Mouse (Mus musculus): ENCODE results near the gene Gm49373. TPM values are rescaled to one million over a fixed set of nuclear protein-coding genes. Genes with fewer than 3 reads are reported as not detected.

Gm49373 gene
- polyA plus RNA-seq, 1 experiment from 2014 or later = 0.44 TPM

- H3K36me3 ChIP-seq (ENCODE audit: control insufficient read depth, insufficient read depth, low read length) = peaks cover 24% of the 10 kb centered on the region
- peak overlapping the region; percentile 80 for H3K4me2 ChIP-seq
- no peaks in the 10 kb centered on the region for H3K27me3 ChIP-seq (ENCODE audit: control insufficient read depth, insufficient read depth, low read length)
- H3K9ac ChIP-seq (ENCODE audit: low read depth, low read length) = peak overlapping the region; percentile 92
- no peak for ATAC-seq (replicated peaks; ENCODE audit: insufficient number of reproducible peaks, low FRiP score, low TSS enrichment)
- 100% methylated on average over 1 of the region's 1 CpGs for WGBS (ENCODE audit: insufficient replicate concordance)
- H3K4me1 ChIP-seq (ENCODE audit: control insufficient read depth, insufficient read depth, low read length) = peaks cover 14% of the 10 kb centered on the region
- peak overlapping the region; percentile 81 for H3K4me3 ChIP-seq (ENCODE audit: low read depth, low read length)
- H3K9me3 ChIP-seq (replicated peaks; ENCODE audit: control insufficient read depth, low read length) = no peaks in the 10 kb centered on the region
- H3K27ac ChIP-seq (ENCODE audit: low read depth, low read length) = no peak overlapping the region
These were observed 17.6 kb upstream of the Gm49373 start for GRCm38 (mm10) chr9:21090537-21090936.

GRCm38 (mm10) chr9:21083324-21083723, 10.4 kb upstream of the Gm49373 start:
- H3K4me3 ChIP-seq (ENCODE audit: low read depth, low read length) = no peak overlapping the region
- no peak overlapping the region for H3K9ac ChIP-seq (ENCODE audit: low read depth, low read length)
- WGBS (ENCODE audit: insufficient replicate concordance) = 83% methylated on average over 3 of the region's 3 CpGs
- no peak overlapping the region for H3K27ac ChIP-seq (ENCODE audit: low read depth, low read length)
- H3K4me1 ChIP-seq (ENCODE audit: control insufficient read depth, insufficient read depth, low read length) = no peaks in the 10 kb centered on the region
- no peaks in the 10 kb centered on the region for H3K9me3 ChIP-seq (replicated peaks; ENCODE audit: control insufficient read depth, low read length)
- no peaks in the 10 kb centered on the region for H3K27me3 ChIP-seq (ENCODE audit: control insufficient read depth, insufficient read depth, low read length)
- ATAC-seq (replicated peaks; ENCODE audit: insufficient number of reproducible peaks, low FRiP score, low TSS enrichment) = no peak
- peaks cover 72% of the 10 kb centered on the region for H3K36me3 ChIP-seq (ENCODE audit: control insufficient read depth, insufficient read depth, low read length)
- H3K4me2 ChIP-seq = no peak overlapping the region

GRCm38 (mm10) chr9:21081127-21081526, 8.2 kb upstream of the Gm49373 start:
- H3K4me2 ChIP-seq = no peak overlapping the region
- 87% methylated on average over 9 of the region's 9 CpGs for WGBS (ENCODE audit: insufficient replicate concordance)
- H3K4me3 ChIP-seq (ENCODE audit: low read depth, low read length) = no peak overlapping the region
- no peaks in the 10 kb centered on the region for H3K9me3 ChIP-seq (replicated peaks; ENCODE audit: control insufficient read depth, low read length)
- H3K27me3 ChIP-seq (ENCODE audit: control insufficient read depth, insufficient read depth, low read length) = no peaks in the 10 kb centered on the region
- H3K4me1 ChIP-seq (ENCODE audit: control insufficient read depth, insufficient read depth, low read length) = no peaks in the 10 kb centered on the region
- peaks cover 79% of the 10 kb centered on the region for H3K36me3 ChIP-seq (ENCODE audit: control insufficient read depth, insufficient read depth, low read length)
- H3K27ac ChIP-seq (ENCODE audit: low read depth, low read length) = no peak overlapping the region
- ATAC-seq (replicated peaks; ENCODE audit: insufficient number of reproducible peaks, low FRiP score, low TSS enrichment) = no peak
- no peak overlapping the region for H3K9ac ChIP-seq (ENCODE audit: low read depth, low read length)

GRCm38 (mm10) chr9:21075625-21076024, 2.7 kb upstream of the Gm49373 start:
- no peak overlapping the region for H3K9ac ChIP-seq (ENCODE audit: low read depth, low read length)
- H3K9me3 ChIP-seq (replicated peaks; ENCODE audit: control insufficient read depth, low read length) = no peaks in the 10 kb centered on the region
- no peak for ATAC-seq (replicated peaks; ENCODE audit: insufficient number of reproducible peaks, low FRiP score, low TSS enrichment)
- no peaks in the 10 kb centered on the region for H3K27me3 ChIP-seq (ENCODE audit: control insufficient read depth, insufficient read depth, low read length)
- 91% methylated on average over 3 of the region's 3 CpGs for WGBS (ENCODE audit: insufficient replicate concordance)
- H3K4me2 ChIP-seq = no peak overlapping the region
- H3K4me3 ChIP-seq (ENCODE audit: low read depth, low read length) = no peak overlapping the region
- peaks cover 50% of the 10 kb centered on the region for H3K36me3 ChIP-seq (ENCODE audit: control insufficient read depth, insufficient read depth, low read length)
- H3K27ac ChIP-seq (ENCODE audit: low read depth, low read length) = no peak overlapping the region
- peaks cover 7% of the 10 kb centered on the region; the same call in 1 of the 2 replicates for H3K4me1 ChIP-seq (ENCODE audit: control insufficient read depth, insufficient read depth, low read length)

- Histone ChIP-seq H3K4me3 (ENCODE audit: low read depth, low read length) (no peak overlapping the region; the same call in 1 of the 2 replicates), H3K27ac (ENCODE audit: low read depth, low read length) (no peak overlapping the region), H3K27me3 (ENCODE audit: control insufficient read depth, insufficient read depth, low read length) (no peaks in the 10 kb centered on the region), H3K4me2 (no peak overlapping the region), H3K9ac (ENCODE audit: low read depth, low read length) (no peak overlapping the region), H3K9me3 (replicated peaks; ENCODE audit: control insufficient read depth, low read length) (no peaks in the 10 kb centered on the region), H3K4me1 (ENCODE audit: control insufficient read depth, insufficient read depth, low read length) (peaks cover 7% of the 10 kb centered on the region; the same call in 1 of the 2 replicates), H3K36me3 (ENCODE audit: control insufficient read depth, insufficient read depth, low read length) (peaks cover 36% of the 10 kb centered on the region)
- no peak for ATAC-seq (replicated peaks; ENCODE audit: insufficient number of reproducible peaks, low FRiP score, low TSS enrichment)
- 85% methylated on average over 1 of the region's 1 CpGs for WGBS (ENCODE audit: insufficient replicate concordance)
These were observed 1.3 kb upstream of the Gm49373 start for GRCm38 (mm10) chr9:21074173-21074572.

- H3K27ac ChIP-seq (ENCODE audit: low read depth, low read length) = peak overlapping the region; percentile 75; the same call in 1 of the 2 replicates
- H3K9me3 ChIP-seq (replicated peaks; ENCODE audit: control insufficient read depth, low read length) = no peaks in the 10 kb centered on the region
- H3K27me3 ChIP-seq (ENCODE audit: control insufficient read depth, insufficient read depth, low read length) = no peaks in the 10 kb centered on the region
- H3K36me3 ChIP-seq (ENCODE audit: control insufficient read depth, insufficient read depth, low read length) = peaks cover 26% of the 10 kb centered on the region
- peak overlapping the region; percentile 90 for H3K9ac ChIP-seq (ENCODE audit: low read depth, low read length)
- H3K4me2 ChIP-seq = peak overlapping the region; percentile 89
- 14% methylated on average over 4 of the region's 4 CpGs for WGBS (ENCODE audit: insufficient replicate concordance)
- peak overlapping the region; percentile 71 for H3K4me3 ChIP-seq (ENCODE audit: low read depth, low read length)
- ATAC-seq (replicated peaks; ENCODE audit: insufficient number of reproducible peaks, low FRiP score, low TSS enrichment) = no peak
- H3K4me1 ChIP-seq (ENCODE audit: control insufficient read depth, insufficient read depth, low read length) = peaks cover 7% of the 10 kb centered on the region; the same call in 1 of the 2 replicates
These were observed 255 bp downstream of the Gm49373 start for GRCm38 (mm10) chr9:21072641-21073040.

- Histone ChIP-seq H3K4me2 (no peak within 1 kb of the TSS), H3K4me1 (ENCODE audit: control insufficient read depth, insufficient read depth, low read length) (peaks cover under 1% of the 10 kb centered on the region; the same call in 1 of the 2 replicates), H3K36me3 (ENCODE audit: control insufficient read depth, insufficient read depth, low read length) (peaks cover 14% of the 10 kb centered on the region), H3K9ac (ENCODE audit: low read depth, low read length) (no peak within 1 kb of the TSS), H3K4me3 (ENCODE audit: low read depth, low read length) (no peak within 1 kb of the TSS), H3K9me3 (replicated peaks; ENCODE audit: control insufficient read depth, low read length) (no peaks in the 10 kb centered on the region), H3K27ac (ENCODE audit: low read depth, low read length) (no peak within 1 kb of the TSS), H3K27me3 (ENCODE audit: control insufficient read depth, insufficient read depth, low read length) (no peaks in the 10 kb centered on the region)
- WGBS (ENCODE audit: insufficient replicate concordance) = 81% methylated on average over 27 of the region's 27 CpGs
- ATAC-seq (replicated peaks; ENCODE audit: insufficient number of reproducible peaks, low FRiP score, low TSS enrichment) = no peak
These were observed 5.8 kb downstream of the Gm49373 start, which contains the start of gene Zglp1 for GRCm38 (mm10) chr9:21067006-21067684. TSS of gene Zglp1 (minus strand) at chr9:21067093.

GRCm38 (mm10) chr9:21062928-21063327, 10.0 kb downstream of the Gm49373 start:
- no peak for ATAC-seq (replicated peaks; ENCODE audit: insufficient number of reproducible peaks, low FRiP score, low TSS enrichment)
- Histone ChIP-seq H3K9ac (ENCODE audit: low read depth, low read length) (no peak overlapping the region), H3K27ac (ENCODE audit: low read depth, low read length) (no peak overlapping the region), H3K4me1 (ENCODE audit: control insufficient read depth, insufficient read depth, low read length) (no peaks in the 10 kb centered on the region), H3K9me3 (replicated peaks; ENCODE audit: control insufficient read depth, low read length) (no peaks in the 10 kb centered on the region), H3K27me3 (ENCODE audit: control insufficient read depth, insufficient read depth, low read length) (no peaks in the 10 kb centered on the region), H3K4me3 (ENCODE audit: low read depth, low read length) (no peak overlapping the region), H3K4me2 (no peak overlapping the region), H3K36me3 (ENCODE audit: control insufficient read depth, insufficient read depth, low read length) (peaks cover 15% of the 10 kb centered on the region)
- WGBS (ENCODE audit: insufficient replicate concordance) = 83% methylated on average over 2 of the region's 2 CpGs

- Histone ChIP-seq H3K9me3 (replicated peaks; ENCODE audit: control insufficient read depth, low read length) (no peaks in the 10 kb centered on the region), H3K9ac (ENCODE audit: low read depth, low read length) (no peak overlapping the region), H3K4me2 (no peak overlapping the region), H3K4me3 (ENCODE audit: low read depth, low read length) (no peak overlapping the region), H3K36me3 (ENCODE audit: control insufficient read depth, insufficient read depth, low read length) (no peaks in the 10 kb centered on the region), H3K27me3 (ENCODE audit: control insufficient read depth, insufficient read depth, low read length) (peaks cover 1% of the 10 kb centered on the region; the same call in 1 of the 2 replicates), H3K4me1 (ENCODE audit: control insufficient read depth, insufficient read depth, low read length) (no peaks in the 10 kb centered on the region), H3K27ac (ENCODE audit: low read depth, low read length) (no peak overlapping the region)
- WGBS (ENCODE audit: insufficient replicate concordance) = 52% methylated on average over 10 of the region's 10 CpGs
- no peak for ATAC-seq (replicated peaks; ENCODE audit: insufficient number of reproducible peaks, low FRiP score, low TSS enrichment)
These were observed 21.3 kb downstream of the Gm49373 start for GRCm38 (mm10) chr9:21051578-21051977.

All from heart, embryonic 11.5 days (tissue).